Mouse (Mus musculus) regulatory T cell (primary cell): ENCODE data around the gene Usp47.

ENCODE experiments used
- in situ Hi-C: fragments of 300-600 bp; cut with MboI, MseI; formaldehyde crosslinking; loops from one replicate; pipeline ENCODE4 v1.15.1; 2025; ENCODE audit warnings: high pct_unique_total_duplicates

The Usp47 gene

DNA sequence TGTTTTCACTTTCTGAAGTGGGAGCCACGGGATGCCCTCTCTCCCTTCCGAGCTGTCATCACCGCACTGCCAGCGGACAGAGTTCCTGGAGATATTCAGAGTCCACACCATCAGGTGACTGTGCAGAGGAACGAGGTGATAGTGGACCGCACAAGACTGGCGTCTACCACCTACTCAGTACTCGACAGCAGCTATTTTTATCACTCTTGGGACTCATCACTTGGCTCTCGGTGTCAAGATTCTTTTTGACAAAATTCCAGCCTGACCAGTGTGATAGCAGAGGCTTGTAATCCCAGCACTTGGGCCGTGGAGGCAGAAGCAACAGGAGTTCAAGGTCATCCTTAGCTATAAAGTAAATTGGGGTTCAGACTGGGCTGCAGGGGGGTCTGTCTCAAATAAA, 125.8 kb downstream of the Usp47 start:
- in situ Hi-C loops: no loop called here

DNA sequence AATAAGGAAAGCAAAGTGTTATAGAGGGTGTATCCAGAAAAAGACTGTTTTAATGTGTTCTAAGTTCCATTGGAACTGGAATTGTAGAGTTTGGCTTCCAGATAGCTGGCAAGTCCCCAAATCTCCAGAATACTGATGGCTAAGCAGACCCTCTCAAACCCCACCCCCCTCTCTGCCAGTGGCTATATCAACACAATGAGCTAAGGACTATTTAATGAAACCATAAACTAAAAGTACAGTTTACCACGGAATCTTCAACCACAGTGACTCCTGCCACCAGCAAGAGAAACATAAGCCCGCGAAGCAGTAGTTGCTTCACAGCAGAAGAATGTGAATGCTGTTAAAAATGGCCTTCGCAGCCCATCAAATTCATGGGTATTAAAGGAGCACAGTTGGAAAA, 131.1 kb downstream of the Usp47 start:
- in situ Hi-C loops: no loop called here

DNA sequence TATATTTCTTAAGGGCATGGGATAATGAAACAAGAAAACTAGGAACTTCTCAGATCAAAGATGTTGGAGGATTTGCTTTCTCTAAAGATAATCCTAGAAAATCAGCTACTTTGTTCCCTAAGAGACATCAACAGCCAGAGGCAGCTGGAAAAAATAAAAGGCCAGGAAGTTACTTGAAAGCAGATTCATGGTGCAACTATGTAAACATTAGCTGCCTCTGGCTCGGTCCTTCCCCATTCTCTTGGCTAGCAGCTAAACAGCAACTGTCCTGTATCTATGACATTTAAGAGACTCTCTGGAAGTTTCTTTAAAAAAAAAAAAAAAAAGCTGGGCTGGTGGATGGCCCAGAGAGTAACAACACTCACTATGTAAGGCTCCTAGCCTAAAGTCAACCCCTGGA, 131.9 kb downstream of the Usp47 start:
- in situ Hi-C loops: no loop called here

DNA sequence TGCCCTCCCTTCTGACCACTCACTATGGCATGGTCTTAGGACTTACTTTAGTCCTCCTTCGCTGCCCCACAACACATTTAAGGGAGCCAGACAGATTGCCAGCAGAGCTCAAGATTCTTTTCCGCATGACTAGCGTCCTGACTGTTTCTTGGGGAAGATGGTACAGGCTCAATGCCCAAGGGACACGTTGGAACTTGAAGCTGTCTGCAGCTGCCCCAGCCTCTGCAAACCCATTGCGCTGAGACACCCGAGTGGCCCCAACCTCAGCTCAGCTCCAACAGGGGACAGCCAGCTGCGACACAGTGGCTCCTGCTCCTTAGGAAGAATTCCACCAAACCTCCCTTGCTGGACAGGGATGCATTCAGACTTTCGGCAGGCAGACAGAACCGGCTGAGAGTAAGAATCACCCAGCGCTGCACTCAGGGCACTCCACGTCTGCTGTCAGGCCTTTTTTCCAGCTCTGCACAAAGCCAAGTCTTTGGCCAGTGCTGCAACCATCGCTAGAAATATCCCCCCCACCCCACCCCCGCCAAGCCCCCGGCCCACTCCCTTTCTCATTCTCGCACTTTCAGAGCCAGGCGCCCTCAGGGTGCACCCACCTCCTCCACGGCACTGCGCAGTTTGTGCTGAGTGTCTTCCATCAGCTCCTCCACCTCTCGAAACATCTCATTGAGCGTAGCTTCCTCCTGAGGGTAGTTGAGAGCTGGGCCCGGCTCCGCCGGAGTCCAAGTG, 134.4 kb downstream of the Usp47 start:
- in situ Hi-C loops: no loop called here

DNA sequence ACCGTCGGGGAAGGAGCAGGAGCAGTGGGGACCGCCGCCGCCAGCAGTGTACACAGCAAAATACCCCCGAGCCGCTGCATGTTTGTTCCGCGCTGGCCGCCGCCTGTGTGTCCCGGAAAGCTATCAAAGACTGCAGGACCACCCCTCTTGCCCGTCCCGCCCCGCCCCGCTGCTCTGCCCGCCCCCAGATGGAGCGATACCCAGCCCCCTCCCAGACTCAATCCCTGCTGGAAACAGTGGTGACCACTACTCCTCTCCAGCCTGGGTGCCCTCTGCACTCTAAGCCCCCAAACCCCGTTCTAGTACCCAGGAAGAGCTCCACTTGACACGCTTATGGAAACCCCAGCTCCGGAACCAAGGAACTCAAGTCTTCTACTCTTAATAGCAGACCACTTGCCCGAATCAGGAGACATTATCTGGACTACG, 135.0 kb downstream of the Usp47 start:
- in situ Hi-C loops: no loop called here

DNA sequence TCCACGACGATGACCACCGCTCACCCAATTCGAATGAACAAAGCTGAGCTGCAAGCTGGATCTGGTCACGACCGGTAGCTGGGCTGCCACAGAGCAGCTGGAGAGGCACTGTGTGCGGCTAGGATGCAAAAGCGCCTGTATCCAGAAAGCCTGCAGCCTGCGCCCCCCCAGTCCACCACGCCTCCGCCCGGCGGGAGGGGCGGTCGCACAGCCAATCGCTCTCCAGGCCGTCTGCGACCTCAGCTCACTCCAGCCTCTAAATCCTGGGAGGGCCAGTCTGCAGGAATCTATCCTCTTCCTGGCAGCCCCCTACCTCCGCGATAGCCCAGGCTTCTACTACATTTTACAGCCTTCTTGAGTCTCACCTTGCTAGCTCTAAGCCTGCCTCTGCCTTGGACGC, 135.6 kb downstream of the Usp47 start, which contains the start of gene Dkk3:
Gene Dkk3 (minus strand): TSS at position 116 of the 400 bp plus-strand sequence.
- in situ Hi-C loops: no loop called here

DNA sequence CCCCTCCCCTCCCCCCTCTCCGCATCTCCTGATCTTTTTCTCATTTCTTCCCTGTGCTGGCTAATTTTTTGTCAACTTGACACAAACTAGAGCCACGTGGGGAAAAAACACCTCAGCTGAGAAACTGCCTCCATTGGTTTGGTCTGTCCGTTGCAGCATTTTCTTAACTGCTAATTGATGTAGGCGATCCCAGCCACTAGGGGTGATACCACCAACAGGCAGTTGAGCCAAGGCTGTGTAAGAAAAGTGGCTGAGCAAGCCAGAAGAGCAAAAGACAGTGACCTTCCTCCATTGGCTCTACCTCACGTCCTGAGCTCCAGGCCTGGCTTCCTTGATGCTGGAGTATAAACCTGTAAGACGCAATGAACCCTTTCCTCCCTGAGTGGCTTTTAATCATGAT, 136.5 kb downstream of the Usp47 start:
- in situ Hi-C loops: no loop called here
